Mouse (Mus musculus): ENCODE measurements at regions not wholly inside any gene's neighbourhood (a gene's known extent, or its start where the extent isn't known, plus 50 kb on each side); places are given as distances from the start of the nearest gene placed in this dataset.

DNA sequence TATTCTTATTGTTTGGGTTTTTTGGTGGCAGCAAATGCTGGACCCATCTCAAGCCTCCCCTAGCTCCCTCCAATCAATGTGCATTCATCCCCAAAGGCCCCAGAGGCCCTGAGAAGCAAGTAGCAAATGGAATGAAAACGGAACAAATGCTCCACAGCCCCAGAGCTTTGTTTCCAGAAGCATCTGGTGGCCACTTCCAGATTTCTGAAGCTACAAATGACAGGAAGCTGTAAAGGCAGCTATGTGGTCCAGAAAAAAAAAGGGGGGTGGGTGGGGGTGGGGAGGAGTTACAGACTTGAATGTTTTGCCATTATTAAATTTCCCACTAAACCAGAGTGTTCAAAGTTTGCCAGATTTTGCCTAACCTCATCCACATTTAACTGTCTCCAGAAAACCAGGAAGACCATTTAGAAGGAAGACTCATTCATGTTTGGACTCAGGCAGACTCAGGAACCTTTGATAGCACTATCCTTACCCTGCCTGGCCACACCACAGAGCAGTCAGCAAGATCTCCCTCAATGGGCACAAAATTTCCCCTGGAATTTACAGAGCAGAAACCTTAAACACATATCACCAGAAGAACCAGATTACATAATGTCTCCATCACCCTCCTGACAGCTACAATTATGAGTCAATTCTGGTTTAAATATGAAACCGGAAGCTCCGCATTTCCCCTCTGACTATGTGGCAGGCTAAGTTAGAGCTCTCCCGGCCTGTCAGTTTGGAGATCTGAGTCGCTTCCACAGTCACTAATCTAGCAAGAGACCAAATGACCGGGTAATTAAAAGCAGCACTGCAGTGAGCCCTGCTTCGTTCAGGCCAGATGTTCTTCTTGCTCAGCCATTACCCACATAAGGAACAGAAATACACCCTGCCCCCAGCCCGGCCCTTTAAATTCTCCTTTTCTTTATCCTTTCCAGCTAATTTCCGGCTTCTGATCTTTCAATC, 93.4 kb downstream of the Tmco5 start:
- Histone ChIP-seq H3K4me1 (ENCODE audit: control insufficient read depth, insufficient read depth, low read length) (peaks cover 31% of the 10 kb centered on the region), H3K27ac (ENCODE audit: low read depth, low read length) (0 out of 2 replicates have a peak overlapping the region, but pooled peaks have one; percentile 2), H3K9ac (ENCODE audit: low read length) (0 out of 2 replicates have a peak overlapping the region, but pooled peaks have one; percentile 3), H3K27me3 (replicated peaks; ENCODE audit: control insufficient read depth, insufficient read depth, low read length) (no peaks in the 10 kb centered on the region), H3K4me2 (ENCODE audit: low read length) (peak overlapping the region; percentile 24; the same call in 1 of the 2 replicates), H3K9me3 (replicated peaks; ENCODE audit: control insufficient read depth, low read length) (no peaks in the 10 kb centered on the region), H3K4me3 (ENCODE audit: low read depth, low read length) (no peak overlapping the region), H3K36me3 (ENCODE audit: control insufficient read depth, insufficient read depth, low read length) (no peaks in the 10 kb centered on the region)
- WGBS, result 7% methylated on average over 9 of the region's 9 CpGs
- DNase-seq (ENCODE audit: low spot score), result peak; percentile 41
- ATAC-seq, result no peak

DNA sequence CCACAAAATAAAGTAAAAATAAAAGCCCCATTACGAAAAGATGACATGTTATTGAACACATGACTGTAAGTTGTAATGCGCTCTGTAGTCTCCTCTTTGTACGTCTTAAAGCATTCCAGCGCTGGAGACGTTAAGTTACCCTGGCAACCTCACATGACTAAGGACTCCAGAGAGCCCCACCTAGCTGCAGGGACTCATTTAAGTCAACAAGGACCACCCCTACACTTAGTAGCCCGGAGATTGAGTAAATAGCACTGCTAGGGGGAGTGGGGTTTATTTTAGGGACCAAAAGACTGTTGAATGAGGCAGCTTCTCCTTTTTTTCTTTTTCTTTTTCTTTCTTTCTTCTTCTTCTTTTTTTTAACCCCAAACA, 94.1 kb downstream of the Tmco5 start:
- no peaks in the 10 kb centered on the region for H3K27me3 ChIP-seq (replicated peaks; ENCODE audit: control insufficient read depth, insufficient read depth, low read length)
- no peak overlapping the region for H3K4me3 ChIP-seq (ENCODE audit: low read depth, low read length)
- H3K4me2 ChIP-seq (ENCODE audit: low read length), result peak overlapping the region; percentile 24; the same call in 1 of the 2 replicates
- under 1% methylated on average over 6 of the region's 6 CpGs for WGBS
- H3K36me3 ChIP-seq (ENCODE audit: control insufficient read depth, insufficient read depth, low read length), result no peaks in the 10 kb centered on the region
- no peak overlapping the region for H3K9ac ChIP-seq (ENCODE audit: low read length)
- H3K27ac ChIP-seq (ENCODE audit: low read depth, low read length), result no peak overlapping the region
- ATAC-seq (0 out of 2 replicates have a peak, but pooled peaks have one; percentile 25), DNase-seq (ENCODE audit: low spot score) (peak; percentile 83)
- H3K4me1 ChIP-seq (ENCODE audit: control insufficient read depth, insufficient read depth, low read length), result peaks cover 35% of the 10 kb centered on the region
- no peaks in the 10 kb centered on the region for H3K9me3 ChIP-seq (replicated peaks; ENCODE audit: control insufficient read depth, low read length)

DNA sequence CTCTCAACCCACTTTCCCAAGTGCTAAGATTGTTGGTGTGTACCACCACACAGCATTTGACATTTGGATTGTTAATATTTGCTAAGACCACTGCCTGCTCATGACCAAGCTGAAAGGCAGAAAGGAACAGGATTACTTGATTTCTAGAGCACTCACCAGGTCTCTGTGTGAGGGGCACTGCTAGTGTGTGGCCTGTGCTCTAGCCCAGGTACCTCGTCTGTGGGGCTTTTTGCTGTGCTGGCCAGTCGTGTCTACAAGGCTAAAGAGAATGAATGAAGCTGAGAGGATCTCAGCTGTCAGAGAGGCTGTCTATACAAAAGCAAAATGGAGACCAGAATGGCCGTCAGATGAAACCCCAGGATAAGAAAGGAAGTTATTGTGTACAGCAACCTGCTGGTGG, 95.0 kb downstream of the Tmco5 start:
- DNase-seq (ENCODE audit: low spot score), result no peak

DNA sequence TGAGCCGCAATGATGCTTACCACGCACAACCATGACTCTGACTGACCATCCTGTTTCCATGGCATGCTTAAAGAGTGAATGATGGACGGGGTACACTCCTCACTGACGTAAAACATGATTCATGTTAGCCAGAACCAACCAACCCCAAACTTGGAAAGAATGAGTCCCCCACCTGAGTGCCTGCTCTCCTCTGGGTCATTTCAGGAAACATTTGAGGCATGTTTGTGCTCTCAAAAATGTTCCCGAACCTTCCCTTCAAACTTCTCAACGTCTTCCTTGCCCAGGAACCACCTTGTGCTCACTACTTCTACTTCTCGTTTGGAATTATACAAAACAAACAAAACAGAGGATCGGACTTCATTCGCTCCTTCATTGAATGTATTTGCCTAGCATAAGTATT, 95.7 kb downstream of the Tmco5 start:
- no peak overlapping the region for H3K4me2 ChIP-seq (ENCODE audit: low read length)
- no peaks in the 10 kb centered on the region for H3K9me3 ChIP-seq (replicated peaks; ENCODE audit: control insufficient read depth, low read length)
- H3K4me1 ChIP-seq (ENCODE audit: control insufficient read depth, insufficient read depth, low read length), result peaks cover 35% of the 10 kb centered on the region
- no peaks in the 10 kb centered on the region for H3K36me3 ChIP-seq (ENCODE audit: control insufficient read depth, insufficient read depth, low read length)
- H3K27me3 ChIP-seq (replicated peaks; ENCODE audit: control insufficient read depth, insufficient read depth, low read length), result no peaks in the 10 kb centered on the region
- no peak overlapping the region for H3K9ac ChIP-seq (ENCODE audit: low read length)
- 72% methylated on average over 9 of the region's 9 CpGs for WGBS
- peak overlapping the region; percentile 98; the same call in 1 of the 2 replicates for H3K27ac ChIP-seq (ENCODE audit: low read depth, low read length)
- no peak overlapping the region for H3K4me3 ChIP-seq (ENCODE audit: low read depth, low read length)
- ATAC-seq (no peak), DNase-seq (ENCODE audit: low spot score) (no peak)

More for the DNA sequence above, 95.0 kb downstream of the Tmco5 start:
- Histone ChIP-seq H3K4me3 (ENCODE audit: low read depth, low read length) (no peak overlapping the region), H3K27me3 (replicated peaks; ENCODE audit: control insufficient read depth, insufficient read depth, low read length) (no peaks in the 10 kb centered on the region), H3K9me3 (replicated peaks; ENCODE audit: control insufficient read depth, low read length) (no peaks in the 10 kb centered on the region), H3K4me1 (ENCODE audit: control insufficient read depth, insufficient read depth, low read length) (peaks cover 35% of the 10 kb centered on the region), H3K9ac (ENCODE audit: low read length) (no peak overlapping the region), H3K4me2 (ENCODE audit: low read length) (no peak overlapping the region), H3K36me3 (ENCODE audit: control insufficient read depth, insufficient read depth, low read length) (no peaks in the 10 kb centered on the region), H3K27ac (ENCODE audit: low read depth, low read length) (no peak overlapping the region)
- no peak for ATAC-seq
- WGBS, result 35% methylated on average over 3 of the region's 3 CpGs

DNA sequence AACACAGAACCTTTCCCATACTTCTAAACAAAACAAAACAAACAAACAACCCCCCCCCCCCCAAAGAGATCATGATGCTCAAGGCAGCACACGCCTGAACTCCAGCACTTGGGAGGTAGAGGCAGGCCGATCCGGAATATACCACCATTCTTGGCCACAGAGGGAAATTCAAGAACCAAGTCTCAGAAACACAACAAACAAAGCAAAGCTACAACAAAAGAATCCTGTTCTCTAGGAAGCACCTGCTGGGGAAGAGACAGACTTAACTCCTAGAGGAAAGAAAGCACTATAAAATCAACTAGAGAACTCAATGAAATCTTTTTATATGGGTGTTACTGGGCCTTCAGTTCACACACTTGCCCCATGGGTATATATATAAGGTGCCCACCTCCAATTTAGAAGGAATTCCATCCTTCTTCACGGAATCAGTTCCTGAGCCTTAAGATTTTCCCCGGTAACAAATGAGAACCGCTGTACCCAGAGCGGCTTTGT, 96.1 kb downstream of the Tmco5 start:
- Histone ChIP-seq H3K27ac (ENCODE audit: low read depth, low read length) (peak overlapping the region; percentile 98), H3K9me3 (replicated peaks; ENCODE audit: control insufficient read depth, low read length) (no peaks in the 10 kb centered on the region), H3K27me3 (replicated peaks; ENCODE audit: control insufficient read depth, insufficient read depth, low read length) (no peaks in the 10 kb centered on the region), H3K4me2 (ENCODE audit: low read length) (peak overlapping the region; percentile 71), H3K4me1 (ENCODE audit: control insufficient read depth, insufficient read depth, low read length) (peaks cover 35% of the 10 kb centered on the region), H3K9ac (ENCODE audit: low read length) (peak overlapping the region; percentile 92), H3K36me3 (ENCODE audit: control insufficient read depth, insufficient read depth, low read length) (no peaks in the 10 kb centered on the region), H3K4me3 (ENCODE audit: low read depth, low read length) (peak overlapping the region; percentile 47)
- ATAC-seq, result no peak
- DNase-seq (ENCODE audit: low spot score), result peak; percentile 50
- 9% methylated on average over 7 of the region's 7 CpGs for WGBS

DNA sequence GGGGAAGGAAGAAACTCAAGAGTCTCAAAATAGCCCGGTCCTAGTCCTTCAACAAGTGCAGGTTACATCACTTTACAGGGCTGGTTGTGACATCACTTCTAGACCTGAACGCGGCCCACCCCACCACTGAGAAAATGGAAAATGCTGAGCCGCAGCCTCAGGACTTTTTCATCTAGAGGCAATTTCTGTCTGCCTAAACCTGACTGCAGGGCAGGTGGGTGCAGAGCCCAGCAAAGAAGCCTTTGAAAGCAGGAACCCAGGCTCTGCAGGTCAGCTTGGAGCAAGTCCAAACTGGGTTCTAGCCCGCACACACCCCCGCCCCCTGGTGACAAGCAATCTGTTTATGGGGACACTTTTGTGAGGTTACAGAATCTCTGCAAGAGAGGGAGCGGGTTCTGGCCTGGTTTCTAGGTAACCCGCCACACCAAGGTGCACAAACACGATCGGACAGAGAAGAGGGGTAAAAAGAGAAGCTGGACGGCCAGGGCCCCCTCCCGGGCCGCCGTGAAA, 96.7 kb downstream of the Tmco5 start:
- Histone ChIP-seq H3K27ac (ENCODE audit: low read depth, low read length) (peak overlapping the region; percentile 98), H3K9ac (ENCODE audit: low read length) (peak overlapping the region; percentile 92), H3K9me3 (replicated peaks; ENCODE audit: control insufficient read depth, low read length) (no peaks in the 10 kb centered on the region), H3K4me2 (ENCODE audit: low read length) (peak overlapping the region; percentile 71), H3K4me1 (ENCODE audit: control insufficient read depth, insufficient read depth, low read length) (peaks cover 38% of the 10 kb centered on the region), H3K4me3 (ENCODE audit: low read depth, low read length) (peak overlapping the region; percentile 47), H3K36me3 (ENCODE audit: control insufficient read depth, insufficient read depth, low read length) (no peaks in the 10 kb centered on the region), H3K27me3 (replicated peaks; ENCODE audit: control insufficient read depth, insufficient read depth, low read length) (no peaks in the 10 kb centered on the region)
- ATAC-seq, result no peak; the same call in 1 of the 2 replicates
- no peak for DNase-seq (ENCODE audit: low spot score)
- under 1% methylated on average over 14 of the region's 14 CpGs for WGBS

DNA sequence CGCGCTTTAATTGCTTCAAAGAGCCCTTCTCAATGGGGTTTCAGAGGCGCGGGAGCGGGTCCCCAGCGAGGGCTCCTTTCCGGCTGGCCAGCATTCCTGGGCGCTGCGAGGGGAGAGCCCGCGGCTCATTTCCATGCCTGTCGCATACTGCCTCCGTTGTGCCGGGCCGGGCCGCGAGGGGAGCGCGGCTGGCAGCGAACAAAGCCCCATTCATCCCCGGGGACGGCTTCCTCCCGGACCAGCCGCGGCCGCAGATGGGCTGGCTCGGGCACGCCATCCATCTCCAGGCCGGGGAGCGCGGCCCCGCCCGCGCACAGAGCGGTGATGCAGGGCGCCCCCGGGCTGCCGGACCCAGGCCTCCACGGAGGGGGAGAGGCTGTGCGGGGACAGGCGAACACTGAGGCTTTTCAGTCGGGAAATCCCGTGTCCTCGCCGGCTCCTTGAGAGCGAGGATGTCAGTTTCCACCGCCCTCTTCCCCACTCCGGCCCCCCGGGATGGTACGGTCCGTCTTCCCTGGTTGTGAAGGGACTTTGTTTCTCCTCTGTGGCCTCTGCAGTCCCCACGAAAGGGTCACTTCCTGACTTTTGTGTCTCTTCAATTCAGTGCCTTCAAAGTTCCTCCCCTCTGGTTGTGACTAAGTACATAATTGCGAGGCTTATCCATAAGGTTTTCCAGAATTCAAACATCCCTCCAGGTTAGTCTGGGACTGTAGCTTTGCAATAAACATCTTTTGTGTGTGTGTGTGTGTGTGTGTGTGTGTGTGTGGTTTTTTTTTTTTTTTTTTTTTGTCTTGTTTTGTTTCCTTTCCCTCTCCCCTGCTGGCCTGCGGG, 97.3 kb downstream of the Tmco5 start:
- Histone ChIP-seq H3K9ac (ENCODE audit: low read length) (peak overlapping the region; percentile 92), H3K36me3 (ENCODE audit: control insufficient read depth, insufficient read depth, low read length) (no peaks in the 10 kb centered on the region), H3K27ac (ENCODE audit: low read depth, low read length) (peak overlapping the region; percentile 98), H3K27me3 (replicated peaks; ENCODE audit: control insufficient read depth, insufficient read depth, low read length) (no peaks in the 10 kb centered on the region), H3K4me3 (ENCODE audit: low read depth, low read length) (peak overlapping the region; percentile 47), H3K9me3 (replicated peaks; ENCODE audit: control insufficient read depth, low read length) (no peaks in the 10 kb centered on the region), H3K4me1 (ENCODE audit: control insufficient read depth, insufficient read depth, low read length) (peaks cover 38% of the 10 kb centered on the region), H3K4me2 (ENCODE audit: low read length) (peak overlapping the region; percentile 71)
- DNase-seq (ENCODE audit: low spot score), result peak; percentile 93
- ATAC-seq, result peak; percentile 92
- WGBS, result under 1% methylated on average over 50 of the region's 54 CpGs

DNA sequence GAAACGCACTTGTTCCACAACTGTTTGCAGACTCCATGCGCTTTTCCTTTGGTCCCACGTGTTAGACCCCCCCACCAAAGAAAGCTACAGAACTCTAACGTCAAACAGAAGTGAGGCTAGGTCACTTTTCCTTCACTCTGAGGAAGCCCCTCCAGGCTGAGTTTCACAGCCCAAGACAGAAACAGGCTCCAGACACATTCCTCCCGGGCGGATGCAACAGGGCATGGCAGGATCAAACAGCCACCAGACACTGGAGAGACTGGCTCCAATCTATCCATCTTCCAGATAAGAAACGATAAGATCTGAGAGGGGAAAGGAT, 97.9 kb downstream of the Tmco5 start:
- WGBS, result 0% methylated on average over 7 of the region's 7 CpGs
- Histone ChIP-seq H3K4me1 (ENCODE audit: control insufficient read depth, insufficient read depth, low read length) (peaks cover 38% of the 10 kb centered on the region), H3K27ac (ENCODE audit: low read depth, low read length) (peak overlapping the region; percentile 98), H3K27me3 (replicated peaks; ENCODE audit: control insufficient read depth, insufficient read depth, low read length) (no peaks in the 10 kb centered on the region), H3K9ac (ENCODE audit: low read length) (peak overlapping the region; percentile 92), H3K36me3 (ENCODE audit: control insufficient read depth, insufficient read depth, low read length) (no peaks in the 10 kb centered on the region), H3K4me2 (ENCODE audit: low read length) (peak overlapping the region; percentile 71), H3K4me3 (ENCODE audit: low read depth, low read length) (peak overlapping the region; percentile 47), H3K9me3 (replicated peaks; ENCODE audit: control insufficient read depth, low read length) (no peaks in the 10 kb centered on the region)
- DNase-seq (ENCODE audit: low spot score), result peak; percentile 71
- no peak for ATAC-seq
